Mouse (Mus musculus): ENCODE measurements around the gene Gpi1.

Gpi1 gene

GRCm38 (mm10) chr7:34230116-34230515, at the start of gene Gpi1:
TSS of gene Gpi1 (minus strand) at chr7:34230336.
- peak; percentile 77 to 86 for DNase-seq

GRCm38 (mm10) chr7:34277656-34278055, 47.5 kb upstream of the Gpi1 start:
- DNase-seq = no peak

- DNase-seq = no peak
These were observed 45.9 kb upstream of the Gpi1 start for GRCm38 (mm10) chr7:34276066-34276465.

- no peak for DNase-seq
These were observed 42.3 kb upstream of the Gpi1 start for GRCm38 (mm10) chr7:34272465-34272864.

GRCm38 (mm10) chr7:34268463-34268862, 38.3 kb upstream of the Gpi1 start:
- no peak for DNase-seq

- no peak for DNase-seq
These were observed 36.3 kb upstream of the Gpi1 start for GRCm38 (mm10) chr7:34266421-34266820.

- DNase-seq = peak; percentile 24 to 33
These were observed 35.8 kb upstream of the Gpi1 start for GRCm38 (mm10) chr7:34265876-34266346.

GRCm38 (mm10) chr7:34263437-34263836, 33.3 kb upstream of the Gpi1 start:
- no peak for DNase-seq

- DNase-seq = no peak
These were observed 28.3 kb upstream of the Gpi1 start for GRCm38 (mm10) chr7:34258407-34258806.

GRCm38 (mm10) chr7:34257279-34257678, 27.1 kb upstream of the Gpi1 start:
- DNase-seq = no peak

GRCm38 (mm10) chr7:34255916-34256315, 25.8 kb upstream of the Gpi1 start:
- no peak for DNase-seq

- no peak for DNase-seq
These were observed 25.0 kb upstream of the Gpi1 start for GRCm38 (mm10) chr7:34255137-34255536.

- no peak for DNase-seq
These were observed 21.9 kb upstream of the Gpi1 start for GRCm38 (mm10) chr7:34252030-34252429.

GRCm38 (mm10) chr7:34250738-34251137, 20.6 kb upstream of the Gpi1 start, which contains the start of gene Gm6096:
TSS of gene Gm6096 (plus strand) at chr7:34251038.
- no peak for DNase-seq

GRCm38 (mm10) chr7:34246870-34247499, 16.8 kb upstream of the Gpi1 start:
- DNase-seq = no peak

GRCm38 (mm10) chr7:34242176-34242575, 12.0 kb upstream of the Gpi1 start:
- no peak for DNase-seq

GRCm38 (mm10) chr7:34238086-34238485, 8.0 kb upstream of the Gpi1 start:
- no peak for DNase-seq

- no peak for DNase-seq
These were observed 5.5 kb upstream of the Gpi1 start for GRCm38 (mm10) chr7:34235602-34236001.

GRCm38 (mm10) chr7:34234610-34235561, 4.8 kb upstream of the Gpi1 start:
- DNase-seq = no peak

GRCm38 (mm10) chr7:34233909-34234609, 3.9 kb upstream of the Gpi1 start:
- peak; percentile 99 to 100 for DNase-seq

GRCm38 (mm10) chr7:34232785-34233725, 2.9 kb upstream of the Gpi1 start:
- DNase-seq = no peak

- no peak for DNase-seq
These were observed 435 bp downstream of the Gpi1 start for GRCm38 (mm10) chr7:34229691-34230111.

Measured in thymus, postnatal 36 days (tissue).